Mouse (Mus musculus) gastrocnemius, postnatal 14 days (tissue): ENCODE data around the gene C1qtnf7. TPM values are rescaled to one million over a fixed set of nuclear protein-coding genes. Genes with fewer than 3 reads are reported as not detected.

Experiments used
- DNase-seq: peaks from one replicate; pipeline ENCODE4 v3.0.0; 2021; ENCODE audit warnings: mixed read lengths
- intact Hi-C: fragments of 180-260 bp; cut with DNase I; formaldehyde crosslinking; loops from one replicate; pipeline ENCODE4 v1.15.1; 2025; ENCODE audit warnings: low total_unique reads
- total RNA-seq, 2 experiments: library from RNA; stranded (reverse); gene quantifications; 2 replicates each; pipeline ENCODE4 v1.2.3; 2021

C1qtnf7 gene
- total RNA-seq, 2 experiments from 2014 or later, result 1.1 to 1.5 TPM

DNA sequence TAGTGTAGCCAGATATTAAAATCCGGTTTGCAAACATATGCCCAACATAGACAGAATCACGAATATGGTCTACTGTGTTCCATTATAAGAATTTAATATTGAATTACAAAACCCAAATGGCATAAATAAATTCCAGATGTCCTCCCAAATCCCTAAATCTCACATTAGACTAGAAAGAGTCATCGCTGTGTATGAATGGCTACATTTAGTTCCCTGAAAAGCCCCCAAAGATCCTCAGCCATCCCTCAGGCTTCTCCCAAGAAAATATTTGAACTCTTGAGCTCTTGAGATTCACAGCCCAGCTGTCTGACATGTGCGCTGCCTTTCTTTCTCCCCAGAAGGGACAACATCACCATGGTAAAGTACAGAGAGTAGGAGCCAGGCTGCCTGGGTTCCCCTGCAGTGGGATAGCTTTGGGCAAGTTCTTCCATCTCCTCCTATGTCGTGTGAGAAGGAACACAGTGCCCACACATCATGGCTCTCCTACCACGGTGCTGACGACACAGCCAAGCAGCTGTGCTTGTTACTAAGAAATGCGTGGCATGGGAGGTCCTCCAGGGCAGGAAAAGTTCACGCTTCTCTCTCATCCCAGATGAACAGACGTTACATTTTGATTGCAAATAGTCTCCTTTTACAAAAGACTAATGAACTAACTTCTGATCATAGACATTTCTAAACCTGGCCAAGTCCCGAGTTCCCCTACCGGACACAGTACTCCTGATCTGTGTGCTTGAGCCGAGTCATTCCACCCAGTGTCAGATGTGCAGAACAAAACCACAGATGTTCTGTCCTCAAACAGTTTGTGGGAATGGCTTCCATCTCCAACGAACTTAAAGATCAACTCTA, 23.2 kb downstream of the C1qtnf7 start:
- no peak for DNase-seq

DNA sequence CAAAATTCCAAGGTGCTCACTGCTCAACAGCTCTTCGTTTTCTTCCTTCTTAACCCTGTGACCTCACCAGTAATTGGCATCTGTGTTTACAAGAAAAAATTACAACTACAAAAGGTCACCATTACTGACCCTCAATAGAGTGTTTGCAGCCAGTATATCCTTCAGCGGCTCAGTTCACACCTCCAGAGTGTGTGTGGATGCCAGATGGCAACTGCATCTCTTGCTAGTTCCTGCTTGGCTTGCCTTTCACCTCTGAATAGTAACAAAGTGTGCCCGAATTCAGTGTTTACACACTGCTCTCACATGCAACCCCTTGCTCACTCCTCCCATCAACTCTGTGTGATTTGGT, 23.8 kb downstream of the C1qtnf7 start:
- intact Hi-C loops, result no loop called here
- DNase-seq, result no peak

More for the DNA sequence above, 23.2 kb downstream of the C1qtnf7 start:
- intact Hi-C loops, result no loop called here

DNA sequence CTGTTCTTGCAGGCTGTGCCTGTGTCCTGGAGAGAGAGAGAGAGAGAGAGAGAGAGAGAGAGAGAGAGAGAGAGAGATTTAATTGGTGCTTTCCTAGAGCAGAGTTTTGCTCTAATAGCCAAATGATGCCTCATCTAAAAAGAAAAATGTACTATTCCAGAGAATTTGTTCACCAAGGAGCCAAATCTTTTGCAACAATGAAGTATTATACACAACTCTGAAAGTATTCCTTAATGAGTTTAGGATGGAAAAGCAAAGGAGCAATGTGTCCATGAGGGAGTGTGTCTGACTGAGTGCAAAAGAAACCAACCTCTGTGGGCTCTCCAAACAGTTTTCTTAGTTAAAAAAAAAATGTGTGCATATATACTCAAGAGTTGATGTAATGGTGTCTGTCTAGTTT, 24.5 kb downstream of the C1qtnf7 start:
- intact Hi-C loops, result no loop called here
- DNase-seq, result no peak

DNA sequence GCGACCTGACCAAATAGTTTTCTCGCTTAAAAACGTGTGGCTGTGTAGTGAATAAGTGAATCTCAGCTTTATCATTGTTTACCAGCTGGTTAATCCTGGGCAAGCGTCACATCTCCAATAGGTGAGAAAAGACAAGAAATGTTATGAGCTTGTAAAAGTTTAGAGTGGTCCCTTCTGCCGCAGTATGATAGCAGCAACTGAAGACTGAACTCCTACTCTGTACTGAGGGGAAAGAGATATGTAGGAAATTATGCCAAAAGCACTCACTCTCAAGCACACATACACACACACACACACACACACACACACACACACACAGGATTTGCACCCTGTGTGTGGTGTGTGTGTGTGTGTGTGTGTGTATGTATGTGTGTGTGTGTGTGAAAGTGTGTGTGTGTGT, 26.2 kb downstream of the C1qtnf7 start:
- intact Hi-C loops, result no loop called here
- DNase-seq, result no peak

DNA sequence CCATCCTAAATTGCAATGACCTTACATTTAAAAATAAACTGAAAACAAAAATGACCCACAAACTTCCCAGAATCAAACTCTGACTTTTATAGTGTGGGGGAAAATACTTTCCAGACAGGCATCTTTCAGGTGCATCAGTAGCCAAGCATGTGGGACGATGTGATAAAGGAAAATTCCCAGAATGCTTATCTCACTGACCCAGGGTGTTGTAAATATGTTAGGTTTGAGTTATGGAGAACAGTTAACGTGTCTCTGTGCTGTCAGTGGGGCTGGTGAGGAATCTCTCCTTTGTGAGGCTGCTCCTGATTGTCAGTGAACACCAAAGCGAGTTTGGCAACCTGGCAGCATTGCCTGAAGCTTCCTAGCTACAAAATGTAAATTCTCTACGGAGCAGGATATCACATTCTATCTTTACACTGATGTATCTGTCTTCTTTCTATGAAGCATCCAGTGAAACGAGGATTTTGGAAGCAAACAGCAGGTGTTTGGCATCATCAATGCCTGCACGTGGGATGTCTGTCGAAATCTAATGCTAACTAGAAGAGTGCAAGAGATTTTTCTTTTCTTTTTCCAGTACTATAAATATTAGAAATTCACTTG, 27.0 kb downstream of the C1qtnf7 start:
- intact Hi-C loops, result no loop called here
- no peak for DNase-seq

DNA sequence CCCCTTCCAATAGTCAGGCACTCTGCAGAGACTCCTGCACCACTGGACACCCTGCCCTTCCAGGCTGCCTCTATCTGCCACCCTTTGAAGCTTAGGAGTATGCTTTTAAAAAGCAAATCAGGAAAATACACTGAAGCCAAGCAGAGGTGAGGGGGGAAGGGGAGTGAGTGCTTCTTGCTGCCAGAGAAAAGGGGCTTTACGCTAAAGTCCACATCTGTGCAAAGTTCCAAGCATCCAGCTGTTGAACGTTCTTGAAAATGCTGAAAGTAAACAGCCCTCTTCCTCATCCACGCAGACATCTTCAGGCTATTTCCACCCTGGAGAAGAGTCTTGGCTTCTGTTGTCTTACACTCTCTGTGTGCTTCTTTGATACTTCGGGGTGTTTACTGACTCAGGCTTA, 34.6 kb downstream of the C1qtnf7 start:
- DNase-seq, result no peak
- intact Hi-C loops, result no loop called here

DNA sequence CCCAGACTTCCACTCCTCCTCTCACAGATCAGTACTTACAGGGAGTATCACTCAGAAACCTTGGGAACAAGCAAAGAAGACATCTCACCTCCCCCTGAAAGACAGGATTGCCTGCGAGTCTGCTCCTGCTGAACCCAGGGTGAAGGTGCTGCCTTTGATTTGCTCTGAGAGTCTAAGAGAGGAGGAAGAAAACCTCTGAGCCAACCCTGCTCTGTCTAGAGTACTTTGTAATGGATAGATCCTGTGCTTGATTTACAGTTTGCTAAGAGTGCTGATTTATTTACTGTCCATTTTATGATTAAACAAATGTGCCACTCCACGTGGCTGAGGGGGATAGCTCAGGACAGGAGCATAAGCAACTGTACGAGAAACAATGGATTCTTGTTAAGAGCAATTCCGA, 35.1 kb downstream of the C1qtnf7 start:
- no peak for DNase-seq
- intact Hi-C loops, result no loop called here

DNA sequence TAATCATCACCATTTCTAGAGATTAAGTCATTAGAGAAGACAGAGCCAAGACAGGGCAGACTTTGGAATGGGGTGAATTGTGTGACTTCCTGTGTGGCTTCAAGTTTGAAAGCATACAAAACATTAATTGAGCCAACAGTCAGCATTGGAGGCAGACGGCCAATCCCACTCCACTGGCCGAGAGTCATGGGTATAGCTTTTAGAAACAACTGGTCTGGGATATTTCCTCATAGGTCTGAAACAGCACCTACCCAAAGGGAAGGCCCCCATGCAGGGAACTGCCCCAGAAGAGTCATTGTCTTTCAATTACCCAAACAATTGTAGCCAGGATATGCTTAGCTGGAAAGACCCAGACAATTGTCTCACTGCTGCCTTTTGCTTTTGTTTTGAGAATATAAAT, 39.5 kb downstream of the C1qtnf7 start:
- intact Hi-C loops, result no loop called here
- DNase-seq, result peak; percentile 5

DNA sequence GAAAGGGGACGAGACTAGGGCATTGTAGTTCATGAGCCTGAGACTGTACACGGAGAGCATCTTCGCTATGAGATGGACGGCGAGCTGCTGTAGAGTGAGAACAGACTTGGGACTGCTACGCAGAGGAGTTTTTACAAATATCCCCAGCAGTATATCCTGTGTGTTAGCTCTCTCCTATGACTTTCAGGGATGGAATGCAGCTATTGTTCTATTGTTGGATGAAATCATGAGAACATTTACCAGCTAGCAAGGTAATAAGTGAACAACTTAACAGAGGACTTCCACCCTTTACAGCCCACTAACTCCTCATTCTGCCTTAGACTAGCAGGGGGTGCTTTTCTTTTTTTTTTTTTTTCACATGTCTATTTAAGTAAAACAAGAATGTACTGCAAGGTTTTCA, 40.1 kb downstream of the C1qtnf7 start:
- DNase-seq, result no peak
- intact Hi-C loops, result no loop called here

DNA sequence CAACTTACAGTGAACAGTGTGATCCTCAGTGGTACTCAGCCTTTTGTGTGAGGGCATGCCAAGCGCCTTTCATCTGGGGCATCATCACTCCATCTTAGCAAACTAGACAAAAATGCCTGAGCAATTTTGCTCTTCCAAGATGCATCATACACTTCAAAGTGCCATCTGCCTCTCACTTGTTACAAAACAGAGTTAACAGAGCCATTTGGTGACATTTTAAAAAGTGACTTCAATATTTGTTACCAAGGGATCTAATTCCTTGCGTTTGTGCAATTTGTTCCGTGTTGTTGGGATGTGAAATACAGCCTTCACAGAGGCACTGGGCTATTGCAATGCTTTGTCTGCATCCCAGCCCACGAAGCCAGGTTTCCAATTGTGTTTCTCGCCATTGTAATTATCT, 42.1 kb downstream of the C1qtnf7 start:
- intact Hi-C loops, result no loop called here
- DNase-seq, result no peak

DNA sequence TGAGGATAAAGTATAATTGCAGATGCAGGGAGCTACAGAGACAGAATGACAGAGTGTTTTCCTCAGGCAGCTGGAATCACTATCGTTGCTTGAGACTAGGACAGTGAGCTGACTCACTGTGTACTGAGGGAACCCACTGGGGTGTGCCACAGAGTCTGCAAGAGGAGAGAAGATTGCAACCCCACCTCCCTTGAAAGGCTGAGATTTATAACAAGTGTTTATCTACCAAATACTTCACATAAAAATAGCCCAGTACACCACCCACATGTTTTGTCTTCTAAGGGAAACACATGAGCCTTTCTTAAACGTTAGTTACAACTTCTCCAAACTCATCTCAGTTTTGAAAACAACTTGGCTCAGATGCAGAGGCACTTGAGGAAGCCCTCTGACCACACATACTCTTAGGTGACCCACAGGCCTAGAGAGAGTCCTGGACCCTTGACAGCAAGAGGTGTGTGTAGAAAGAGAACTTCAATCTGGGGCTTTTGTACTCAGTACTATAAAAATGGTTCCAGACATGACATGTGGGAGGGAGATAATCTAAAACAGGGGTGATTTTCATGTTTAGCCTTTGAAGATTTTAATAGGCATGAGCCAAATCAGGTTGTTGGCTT, 46.4 kb downstream of the C1qtnf7 start:
- no peak for DNase-seq
- intact Hi-C loops, result no loop called here

DNA sequence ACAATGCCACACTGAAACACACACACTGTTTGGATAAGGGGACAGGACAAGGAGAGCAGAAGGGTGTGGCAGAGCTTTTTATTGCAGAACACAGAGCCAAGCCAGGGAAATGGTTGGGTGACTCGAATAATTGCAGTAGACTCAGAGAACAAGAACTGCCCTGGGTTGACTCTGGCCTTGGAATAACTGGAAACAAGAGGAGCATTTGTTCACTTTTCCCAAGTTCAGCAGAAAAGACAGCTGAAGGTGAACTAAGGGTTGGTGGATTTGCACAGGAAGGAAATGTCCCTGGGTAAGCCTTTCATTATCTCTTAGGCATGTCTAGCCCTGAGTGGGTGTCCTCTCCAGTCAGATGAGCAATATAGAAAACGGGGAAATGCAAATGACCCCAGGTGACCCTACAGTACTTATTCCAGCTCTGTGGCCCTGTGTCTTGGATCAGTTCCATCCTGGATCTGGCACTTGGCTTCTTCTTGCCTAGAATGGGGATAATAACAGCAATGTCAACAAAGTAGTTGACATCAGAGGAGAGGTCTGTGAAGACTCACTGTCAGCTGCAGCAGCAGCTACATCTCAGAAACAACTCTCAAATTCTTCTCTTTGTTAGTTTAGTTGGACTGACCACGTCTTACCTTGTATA, 54.5 kb downstream of the C1qtnf7 start:
- no peak for DNase-seq
- intact Hi-C loops, result loop anchor here (10.0 kb wide), 1 partner anchor 65 kb away; no protein-coding TSS in a partner anchor

DNA sequence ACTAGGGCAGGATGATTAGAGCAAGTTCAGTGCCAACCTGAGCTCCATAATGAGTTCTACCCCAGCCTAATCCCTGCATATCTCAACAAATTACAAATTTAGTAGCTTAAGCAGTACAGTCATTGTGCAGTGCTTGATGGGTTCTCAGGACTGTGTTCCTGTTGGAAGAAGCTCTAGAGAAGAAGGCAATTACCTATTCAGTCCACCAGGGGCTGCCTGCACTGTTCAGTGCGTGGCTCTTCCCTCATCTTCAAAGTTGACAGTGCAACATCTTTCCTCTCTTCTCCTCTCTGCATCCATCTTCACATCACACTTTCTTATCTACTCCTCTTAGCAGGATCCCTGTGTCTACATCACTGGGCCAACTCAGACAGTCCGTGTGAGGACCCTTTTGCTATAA, 67.5 kb downstream of the C1qtnf7 start:
- peak; percentile 13 for DNase-seq
- intact Hi-C loops, result no loop called here

DNA sequence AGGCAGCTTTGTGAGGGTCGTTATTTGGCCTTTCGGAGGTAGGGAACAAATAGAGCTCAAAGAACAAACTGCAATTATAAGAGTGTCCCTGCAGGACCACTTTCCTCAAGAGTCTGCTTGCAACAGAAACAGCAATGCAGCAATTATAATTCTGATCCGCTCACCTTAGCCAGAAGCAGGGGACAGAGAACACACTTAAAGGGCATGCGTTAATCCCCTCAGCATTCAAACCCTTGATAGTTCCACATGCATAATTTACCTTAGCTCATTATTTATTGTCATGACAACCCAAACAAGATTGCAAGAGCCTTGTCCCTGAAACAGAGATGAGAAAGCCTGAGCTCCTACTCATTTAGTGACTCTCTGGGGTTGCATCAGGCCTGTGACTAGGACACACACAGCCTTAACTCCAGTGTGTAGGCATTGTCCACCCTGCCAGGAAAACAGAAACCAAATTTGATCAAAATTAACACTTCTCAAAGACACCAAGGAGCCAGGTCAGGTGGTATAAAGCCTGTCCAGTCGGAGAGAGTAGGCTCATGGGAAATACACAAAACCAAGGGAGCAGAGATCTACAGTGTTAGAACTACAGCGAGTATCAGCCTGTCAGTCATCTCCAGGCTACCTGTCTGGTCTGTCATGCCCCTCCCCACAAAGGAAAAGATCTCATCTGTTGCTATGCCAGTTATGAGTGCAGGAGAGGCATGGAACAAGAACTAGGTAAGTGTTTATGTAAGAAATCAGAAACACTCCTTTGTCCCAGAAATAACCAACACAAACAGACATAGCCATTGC, 68.2 kb downstream of the C1qtnf7 start:
- intact Hi-C loops, result no loop called here
- DNase-seq, result no peak

DNA sequence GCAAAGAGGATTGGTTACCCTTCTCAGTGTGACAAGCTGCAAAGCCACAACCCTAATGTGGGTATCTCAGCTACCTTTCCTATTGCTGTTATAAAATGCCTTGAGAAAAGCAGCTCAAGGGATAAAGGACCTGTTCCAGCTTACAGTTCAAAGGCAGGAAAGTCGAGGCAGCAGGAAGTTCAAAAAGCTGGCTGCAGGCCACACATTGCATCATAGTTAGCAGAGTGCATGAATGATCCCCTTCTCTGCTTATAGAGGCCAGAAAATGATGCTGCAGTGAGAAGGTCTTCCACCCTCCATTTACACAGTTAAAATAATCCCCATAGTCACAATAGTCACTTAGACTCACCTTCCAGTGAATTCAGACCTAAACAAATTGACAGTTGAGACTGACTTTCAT, 69.1 kb downstream of the C1qtnf7 start:
- no peak for DNase-seq
- intact Hi-C loops, result no loop called here

DNA sequence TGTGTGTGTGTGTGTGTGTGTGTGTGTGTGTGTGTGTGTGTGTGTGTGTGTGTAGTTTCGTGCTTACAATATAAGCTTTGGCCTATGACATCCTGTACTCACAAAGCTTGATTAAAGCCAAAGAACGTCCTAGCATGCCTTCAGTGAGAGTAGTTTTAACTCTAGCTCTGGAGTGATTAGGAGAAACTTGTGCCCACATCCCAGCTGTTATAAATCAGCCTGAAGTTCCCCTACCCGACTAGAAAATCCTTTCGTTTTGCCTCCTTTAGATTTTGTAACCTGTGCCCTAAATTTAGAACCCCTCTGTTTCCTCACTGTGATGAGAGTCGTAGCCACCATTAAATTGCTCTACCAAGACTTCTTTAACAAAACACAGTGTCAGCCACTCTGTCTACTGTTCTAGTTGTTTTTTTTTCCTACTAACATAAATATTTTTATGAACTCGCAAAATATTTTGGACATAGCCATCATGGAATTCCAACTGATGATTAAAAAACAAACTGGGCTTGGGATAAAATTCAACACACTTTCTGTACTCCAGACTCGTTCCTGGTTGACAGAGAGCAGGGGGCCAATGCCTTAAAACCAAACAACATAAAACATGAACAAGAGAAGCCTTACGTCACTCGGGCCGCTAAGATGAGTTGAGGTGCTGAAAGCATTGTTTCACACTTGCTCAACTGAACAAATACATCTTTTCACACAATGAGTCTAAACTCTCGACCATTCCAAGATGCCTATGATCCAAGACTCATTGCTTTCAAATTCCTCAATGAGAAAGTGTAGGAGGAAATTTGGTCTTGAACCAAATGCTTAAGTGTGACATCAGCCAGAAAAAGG, 70.3 kb downstream of the C1qtnf7 start:
- DNase-seq, result no peak
- intact Hi-C loops, result no loop called here

DNA sequence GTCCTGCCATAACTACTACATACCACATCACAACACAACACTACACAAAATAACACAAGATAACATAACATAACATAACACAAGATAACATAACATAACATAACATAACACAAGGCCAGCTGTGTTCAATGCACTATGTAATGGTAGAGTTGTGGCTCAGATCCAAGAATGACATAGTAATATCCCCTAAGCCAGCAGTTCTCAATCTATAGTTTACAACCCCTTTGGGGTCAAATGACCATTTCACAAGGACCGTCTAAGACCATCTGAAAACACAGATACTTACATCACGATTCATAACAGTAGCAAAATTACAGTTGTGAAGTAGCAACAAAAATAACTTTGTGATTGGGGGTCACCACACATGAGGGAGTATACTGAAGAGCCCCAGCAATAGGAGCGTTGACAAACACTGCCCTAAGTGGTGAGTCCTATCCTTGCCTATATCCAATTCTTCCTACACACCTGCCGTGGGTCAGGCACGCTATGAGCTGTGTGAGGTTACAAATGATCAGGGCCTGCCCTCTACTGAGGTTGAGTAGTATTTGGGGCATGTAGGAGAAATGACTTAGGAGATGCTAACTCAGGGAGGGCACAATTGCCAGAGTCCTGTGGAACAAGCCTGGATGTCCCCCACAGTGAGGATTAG, 73.6 kb downstream of the C1qtnf7 start:
- no peak for DNase-seq
- intact Hi-C loops, result no loop called here

DNA sequence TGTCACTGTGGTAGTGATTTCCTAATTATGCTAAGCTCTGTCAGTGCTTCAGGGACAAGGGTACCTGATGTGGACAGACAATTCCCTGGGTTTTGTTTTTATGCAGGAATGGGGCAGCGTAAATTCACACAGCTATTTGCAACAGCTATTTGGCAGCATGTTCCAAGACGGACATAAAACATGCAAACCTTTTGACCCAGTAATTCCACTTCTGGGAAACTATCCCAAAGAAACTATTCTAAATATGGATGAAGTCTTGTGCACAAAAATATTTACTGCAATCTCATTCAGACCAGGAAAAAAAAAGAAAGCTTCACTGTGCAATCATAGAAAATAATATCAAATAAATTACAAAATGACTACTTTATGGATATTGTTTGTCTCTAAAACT, 74.1 kb downstream of the C1qtnf7 start:
- intact Hi-C loops, result no loop called here

More for the DNA sequence above, 74.1 kb downstream of the C1qtnf7 start:
- no peak for DNase-seq
